Mouse (Mus musculus) subcutaneous adipose tissue, adult 2 months (tissue): Measurements from ENCODE around the gene Gm17662. TPM values are rescaled to one million over a fixed set of nuclear protein-coding genes. Genes with fewer than 3 reads are reported as not detected.

ENCODE experiments used
- polyA plus RNA-seq: library from polyadenylated mRNA; depleted of rRNA; stranded (reverse); fragments of >200 nt; gene quantifications from 2 replicates; pipeline ENCODE4 v1.2.3, GENCODE M21; 2012; ENCODE audit warnings: low replicate concordance; rRNA removed

The Gm17662 gene
- polyA plus RNA-seq, result not detected in 2 replicates

GRCm38 (mm10) chr4:104857029-104857428 lies at the start of gene Gm17662:
Gene Gm17662, plus strand, starts transcription at chr4:104857329.

GRCm38 (mm10) chr4:104876323-104876722 lies 19.2 kb downstream of the Gm17662 start, which contains the start of gene C8a:
Gene C8a, minus strand, starts transcription at chr4:104876398.

Other genes with a start within 250 kb of the Gm17662 start
- gene C8b, start 91.0 kb upstream of the Gm17662 start, polyA plus RNA-seq, result not detected in 2 replicates
- gene C8a, start 19.1 kb downstream of the Gm17662 start, polyA plus RNA-seq, result 0.06 TPM in 1 of 2 replicates, not detected in the other
- 0.04 and 2.7 TPM in 2 replicates for gene Fyb2, start 56.1 kb downstream of the Gm17662 start, polyA plus RNA-seq